Mouse (Mus musculus) right cerebral cortex, adult 2 months (tissue): ENCODE data around the gene Dnah7c.
"Not testable (repeated sequence)": the region's sequence is repeated elsewhere in the genome, so short reads cannot be mapped to it uniquely, and the experiment has no call there.

Source experiments
- DNase-seq, 2 experiments: peaks; one replicate each; pipeline ENCODE4 v3.0.0; 2021 to 2022; ENCODE audit warnings: low spot score in 2 of 2

Gene Dnah7c

DNA sequence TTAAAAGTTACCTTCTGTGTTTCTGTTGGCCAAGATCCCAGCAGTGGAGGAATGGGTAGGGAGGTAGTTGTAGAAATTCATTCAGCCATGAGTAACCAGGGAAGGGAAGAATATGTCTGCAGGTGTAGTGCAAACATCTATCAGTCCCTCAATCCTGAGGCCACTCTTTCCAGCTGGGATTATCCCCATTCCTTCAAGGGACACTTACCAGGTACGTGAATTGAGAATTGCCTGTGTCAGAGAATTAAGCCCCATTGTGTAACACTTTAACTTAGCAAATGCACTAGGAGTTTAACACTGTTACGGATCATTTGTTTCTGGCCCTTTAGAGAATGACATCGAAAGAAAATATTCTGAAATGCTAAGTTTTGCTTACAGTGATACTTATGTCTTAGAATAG is 304.3 kb downstream of the Dnah7c start:
- not testable (repeated sequence) for DNase-seq

DNA sequence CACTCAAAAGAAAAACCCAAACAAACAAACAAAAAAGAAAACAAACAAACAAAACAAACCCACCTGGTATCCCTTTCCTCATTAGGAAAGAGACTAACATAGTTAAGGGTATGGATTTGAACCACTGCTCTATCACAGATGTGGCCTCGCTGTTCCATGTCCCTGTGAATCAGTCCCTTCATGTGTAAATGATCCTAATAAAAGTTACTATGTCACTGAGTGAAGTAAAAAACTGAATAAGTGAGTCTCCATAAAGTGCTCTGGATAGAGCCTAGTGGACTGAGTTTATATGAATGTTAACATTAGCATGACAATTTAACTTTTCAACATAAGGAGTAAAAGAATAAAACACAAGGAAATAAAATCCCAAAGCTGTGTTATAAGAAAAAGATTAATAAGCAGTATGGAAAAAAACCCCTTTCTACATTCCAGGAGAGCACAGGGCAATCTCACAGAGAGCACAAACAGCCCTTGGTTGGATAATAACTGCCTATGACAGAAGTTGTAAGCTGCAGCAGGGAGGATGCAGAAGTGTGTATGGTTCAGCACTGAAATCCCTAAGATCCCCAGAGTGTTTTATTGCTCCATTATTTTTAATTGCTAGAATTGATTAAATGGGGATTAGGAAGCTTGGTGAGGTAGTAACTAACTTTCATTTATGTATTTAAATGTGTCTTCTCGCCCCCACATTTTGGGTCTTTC is 308.2 kb downstream of the Dnah7c start:
- not testable (repeated sequence) for DNase-seq

DNA sequence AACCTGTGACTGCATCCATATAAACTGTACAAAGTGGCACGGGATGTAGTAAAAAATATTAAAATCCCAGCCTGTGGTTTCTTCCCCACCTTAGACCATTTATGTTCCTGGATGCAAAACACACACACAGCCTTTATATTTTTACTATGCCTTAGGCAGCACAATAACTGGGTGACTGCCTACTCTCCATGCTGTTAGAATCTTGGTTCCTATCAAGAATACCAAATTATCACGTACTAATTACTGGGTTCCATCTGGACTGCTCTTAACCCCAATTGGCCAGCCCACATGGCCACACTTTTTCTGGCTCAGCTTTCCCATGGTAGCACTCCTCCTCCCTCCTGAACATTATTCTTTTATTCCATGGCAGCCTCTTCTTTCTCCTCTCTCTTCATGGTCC is 309.1 kb downstream of the Dnah7c start:
- peak in 1 of 2 experiments; percentile 2 for DNase-seq

- not testable (repeated sequence) for DNase-seq
Observed at GRCm38 (mm10) chr1:46764600-46764999, 339.2 kb downstream of the Dnah7c start.

- DNase-seq = not testable (repeated sequence)
Observed at GRCm38 (mm10) chr1:46769318-46769717, 343.9 kb downstream of the Dnah7c start.

DNA sequence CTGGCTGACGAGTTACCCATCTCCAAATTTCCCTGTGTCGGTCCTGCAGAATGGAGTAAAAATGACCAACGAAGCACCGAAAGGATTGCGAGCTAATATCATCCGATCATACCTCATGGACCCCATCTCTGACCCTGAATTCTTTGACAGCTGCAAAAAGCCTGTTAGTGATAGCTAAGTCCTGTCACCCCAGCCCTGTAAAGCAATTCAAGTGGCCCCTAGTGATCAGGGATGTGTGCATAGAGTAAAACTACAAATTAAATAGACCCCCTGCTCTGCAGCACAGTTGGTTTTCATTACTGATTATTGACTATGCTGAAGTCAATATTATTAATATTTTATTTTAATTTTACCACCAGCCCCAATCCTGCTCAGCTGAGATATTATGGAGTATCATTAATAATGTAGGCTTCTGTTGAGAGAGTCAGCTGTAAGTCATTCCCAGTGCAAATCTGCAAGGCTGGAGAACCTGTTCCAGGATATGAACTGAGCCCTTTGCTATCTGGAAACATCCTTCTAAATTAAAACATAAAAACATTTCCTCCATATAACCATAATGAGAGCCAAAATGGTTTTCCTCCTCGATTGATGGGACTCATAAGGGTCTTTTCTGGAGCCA is 344.8 kb downstream of the Dnah7c start:
- DNase-seq = not testable (repeated sequence)

GRCm38 (mm10) chr1:46782227-46782626 is 356.8 kb downstream of the Dnah7c start:
- DNase-seq = not testable (repeated sequence)

- DNase-seq = no peak
Observed at GRCm38 (mm10) chr1:46805074-46805473, 379.7 kb downstream of the Dnah7c start.

DNA sequence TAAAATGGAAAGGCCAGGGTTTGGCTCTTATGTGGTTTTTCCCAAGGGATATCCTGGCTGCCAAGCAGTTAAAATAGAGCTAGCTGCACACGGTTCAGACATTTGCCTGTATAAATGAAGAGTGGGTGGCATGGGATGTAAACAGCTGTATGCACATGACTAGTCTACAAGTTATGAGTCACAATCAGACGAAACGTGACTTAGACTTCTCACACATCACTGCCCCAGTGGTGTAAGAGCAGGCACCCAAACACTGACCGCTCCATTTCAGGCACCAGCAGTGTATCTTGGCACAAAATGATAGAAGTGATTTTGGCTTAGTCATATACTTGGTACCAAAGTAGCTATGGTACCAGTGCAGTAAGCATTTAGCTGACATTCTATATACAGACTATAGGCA is 383.2 kb downstream of the Dnah7c start:
- peak in 1 of 2 experiments; percentile 29 for DNase-seq

DNA sequence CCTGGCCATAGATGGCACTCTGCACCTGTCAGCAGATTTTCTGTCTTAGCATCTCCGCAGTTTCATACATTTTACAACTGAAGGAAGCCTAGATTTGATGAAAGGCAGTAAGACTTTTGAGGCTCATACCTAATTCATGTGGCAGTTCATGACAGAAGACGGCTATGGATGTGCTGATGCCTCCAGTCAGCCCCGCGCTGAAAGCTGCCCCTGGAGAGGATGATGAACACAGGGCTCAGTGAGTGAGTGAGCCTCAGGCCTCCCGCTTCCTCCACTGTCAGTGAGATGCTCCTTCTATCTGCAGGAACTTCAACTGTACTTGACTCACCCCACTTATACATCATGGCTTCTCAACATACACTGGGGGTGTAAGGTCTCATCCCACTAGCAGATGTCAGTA is 392.5 kb downstream of the Dnah7c start:
- no peak for DNase-seq

DNA sequence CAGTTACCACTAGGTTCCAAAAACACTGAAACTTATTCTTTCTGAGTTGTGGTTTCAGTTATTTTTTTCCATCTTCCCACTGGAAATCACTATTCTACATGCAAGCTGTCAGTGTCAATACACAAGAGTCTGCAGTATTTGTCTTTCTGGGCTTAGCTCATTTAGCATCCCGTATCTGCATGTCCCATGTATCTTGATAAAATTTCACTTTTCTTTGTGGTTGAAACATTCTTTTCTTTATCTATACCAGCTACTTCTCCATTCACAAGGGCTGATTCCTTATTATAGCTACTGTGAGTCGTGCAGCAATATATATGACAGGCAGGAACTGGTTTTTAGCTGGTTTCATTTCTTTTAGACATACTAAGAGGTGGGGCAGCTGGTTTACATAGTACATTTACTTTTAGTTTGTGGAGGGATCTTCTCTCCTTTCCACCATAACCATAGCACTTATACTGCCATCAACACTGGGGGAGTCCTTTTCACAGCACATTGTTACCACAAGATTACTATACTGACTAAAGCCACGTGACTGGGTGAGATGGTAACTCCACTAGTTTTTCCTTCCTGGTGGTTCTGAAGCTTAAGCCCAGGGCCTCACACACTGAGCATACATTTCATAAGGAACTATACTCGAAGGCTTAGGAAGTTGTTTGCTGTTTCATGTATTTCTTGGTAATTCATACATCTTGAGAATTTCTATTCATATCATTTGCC is 397.0 kb downstream of the Dnah7c start:
- DNase-seq = no peak

DNA sequence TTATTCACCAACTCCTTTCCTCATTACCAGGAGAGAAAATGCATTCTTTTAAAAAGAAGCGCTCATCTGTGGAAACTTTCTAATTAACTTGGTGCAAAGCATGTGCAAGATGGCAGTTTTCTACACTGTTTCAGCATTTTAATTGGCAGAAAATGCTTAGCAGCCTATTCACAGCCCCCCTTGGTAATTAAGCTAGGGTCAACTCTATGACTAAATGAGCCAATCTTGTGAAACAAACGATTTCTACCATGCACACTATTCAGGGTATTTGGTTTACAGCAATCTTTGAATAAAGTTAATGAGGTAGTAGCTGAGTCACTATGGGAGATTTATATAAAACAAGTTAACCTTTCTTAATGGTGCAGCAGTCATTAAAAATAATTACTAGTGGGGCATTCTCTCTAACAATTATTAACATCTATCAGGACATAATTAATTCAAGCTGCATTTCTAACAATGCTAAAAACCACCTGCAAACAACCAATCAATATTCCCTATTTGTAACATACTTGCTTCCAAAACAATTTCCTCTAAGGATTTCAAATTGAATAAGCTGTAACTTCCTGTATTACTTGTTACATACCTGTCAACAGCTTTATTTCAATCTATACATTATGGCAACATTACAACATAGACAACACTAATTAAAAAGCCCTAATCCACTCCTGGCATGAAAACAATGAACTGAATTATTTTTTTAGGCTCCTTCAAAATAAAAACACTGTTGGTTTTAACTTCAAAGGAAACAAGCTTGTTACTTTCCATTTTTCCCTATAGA is 404.9 kb downstream of the Dnah7c start:
- no peak for DNase-seq

- no peak for DNase-seq
Observed at GRCm38 (mm10) chr1:46831927-46832326, 406.5 kb downstream of the Dnah7c start.

DNA sequence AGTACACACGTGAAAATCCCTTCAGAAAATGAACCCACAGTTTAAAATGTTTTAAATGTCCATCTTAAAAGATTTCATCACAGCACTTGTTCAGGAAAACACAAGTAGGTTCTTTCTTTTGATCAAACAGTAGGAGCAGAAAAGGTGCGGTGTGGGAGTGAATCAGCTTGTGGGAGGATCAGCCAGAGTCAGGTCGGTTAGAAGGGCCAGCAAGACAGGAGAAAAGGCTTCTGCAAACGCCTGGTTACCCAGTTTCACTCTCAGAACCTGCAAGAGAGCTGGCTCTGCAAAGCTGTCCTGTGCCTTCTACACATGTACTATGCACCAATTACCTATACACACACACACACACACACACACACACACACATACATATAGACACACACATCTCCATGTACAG is 418.0 kb downstream of the Dnah7c start:
- no peak for DNase-seq

GRCm38 (mm10) chr1:46844281-46844680 is 418.9 kb downstream of the Dnah7c start:
- DNase-seq = no peak

DNA sequence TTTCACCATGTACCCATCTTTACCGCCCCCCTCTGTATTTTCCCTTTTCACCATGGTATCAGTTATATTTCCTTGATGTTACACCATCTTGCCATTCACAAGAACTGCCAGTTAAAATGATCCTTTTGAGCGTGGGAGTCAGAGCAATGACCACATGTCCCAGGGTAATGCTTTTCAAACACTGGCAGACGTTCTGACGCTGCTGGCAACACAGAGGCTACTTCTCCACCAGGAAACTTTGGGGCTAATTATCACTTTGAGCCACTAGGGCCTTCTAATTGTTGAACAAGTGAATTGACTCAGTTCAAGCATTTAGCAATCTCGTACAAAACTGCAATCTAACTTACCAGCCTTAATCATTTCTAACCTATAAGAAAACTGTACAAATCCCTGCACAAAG is 419.8 kb downstream of the Dnah7c start:
- DNase-seq = no peak

- DNase-seq = peak; percentile 68 to 70
Observed at GRCm38 (mm10) chr1:46849758-46850157, 424.4 kb downstream of the Dnah7c start.

DNA sequence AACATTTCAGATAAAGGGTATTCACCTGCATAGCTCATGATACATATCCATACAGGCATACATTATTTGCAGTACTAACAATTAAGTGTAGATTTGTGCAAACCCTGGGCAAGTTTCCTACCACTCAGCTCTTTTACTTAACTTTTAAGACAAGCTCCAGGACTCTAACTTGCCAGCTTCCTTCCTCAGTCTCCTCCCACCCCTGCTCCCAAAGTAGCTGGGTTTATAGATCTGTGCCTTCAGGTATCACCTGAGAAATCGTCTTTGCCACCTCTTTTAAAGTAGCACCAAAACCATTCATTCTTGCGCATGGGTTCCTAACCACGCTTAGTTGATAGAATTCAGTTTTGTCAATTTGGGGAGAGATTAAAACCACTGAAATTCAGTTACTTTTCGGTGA is 426.2 kb downstream of the Dnah7c start:
- DNase-seq = no peak

GRCm38 (mm10) chr1:46852216-46852599 is 426.8 kb downstream of the Dnah7c start:
- DNase-seq = no peak

- peak; percentile 67 to 68 for DNase-seq
Observed at GRCm38 (mm10) chr1:46852600-46853272, 427.3 kb downstream of the Dnah7c start.

DNA sequence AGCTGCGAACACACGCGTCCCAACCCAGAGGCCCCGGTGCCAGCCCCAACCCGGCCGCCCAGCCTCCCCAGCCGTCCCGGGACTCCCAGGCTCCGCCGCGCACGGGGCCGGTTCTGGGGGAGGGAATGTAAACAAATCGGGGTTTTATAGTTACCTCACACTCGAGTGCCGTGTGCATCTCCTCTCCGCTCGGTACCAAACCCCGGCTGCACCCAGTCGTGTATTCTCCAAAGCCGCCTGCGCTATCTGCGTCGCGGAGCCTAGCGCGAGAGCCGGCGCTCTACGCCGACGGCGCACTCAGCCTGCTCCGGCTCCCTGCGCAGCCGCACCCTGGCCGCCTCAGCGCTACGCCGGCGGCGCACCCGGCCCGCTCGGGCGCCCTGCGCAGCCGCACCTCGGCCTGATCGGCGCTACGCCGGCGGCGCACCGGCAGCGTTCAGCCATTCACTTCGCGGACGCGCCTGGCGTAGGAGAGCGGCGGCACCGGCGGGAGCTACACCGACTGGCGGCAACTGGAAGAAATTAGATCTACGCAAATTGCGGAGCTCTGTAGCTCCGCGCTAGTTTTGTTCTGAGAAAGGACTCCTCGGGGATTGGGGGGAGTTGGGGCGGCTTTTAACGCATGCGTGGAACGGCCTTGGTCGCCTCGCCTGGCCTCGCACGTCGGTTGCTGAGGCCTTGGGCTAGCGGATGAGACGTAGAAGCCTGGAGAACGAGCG is 428.1 kb downstream of the Dnah7c start:
- DNase-seq = peak; percentile 97 to 98
